ENCODE assay signal across 22 mouse cellular contexts in the genomic region with DNA sequence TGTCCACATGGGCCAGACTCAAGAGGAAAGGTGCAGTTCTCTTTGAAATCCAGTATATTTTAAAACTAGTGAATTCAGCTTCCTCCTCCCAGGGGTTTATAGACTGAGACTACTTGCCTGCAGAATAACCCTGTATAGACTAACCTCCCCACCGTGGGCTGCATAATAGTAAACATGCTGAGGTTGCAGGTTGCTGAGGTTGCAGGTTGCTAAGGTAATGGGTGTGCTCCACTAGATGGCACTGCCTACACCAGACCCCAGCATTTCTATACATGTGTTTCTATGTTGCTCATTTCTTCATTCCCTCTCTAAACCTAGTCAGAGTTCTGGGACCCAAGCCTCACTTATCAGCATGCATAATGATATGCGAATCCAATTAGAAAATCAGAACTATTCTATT.
DNase-seq lines count a peak whose midpoint lies in the region; ATAC-seq and TF ChIP-seq lines count a peak whose summit lies in the region.
"Had no signal": no experiment of that assay in that cellular context is flagged by ENCODE, and none has a peak within 500 bp of the region (broad histone marks: within the 10 kb centered on the region; RNA-seq: fewer than 3 reads in every experiment).

No protein-coding gene starts in this region.

- TF ChIP-seq EP300 in heart, postnatal 0 days (IDR thresholded peaks at IDR 0.05; ENCODE audit: low read depth) = no peak

- intact Hi-C loops in left cerebral cortex, adult 2 months (cut with DNase I) = no loop called here

- DNase-seq in heart, postnatal 0 days (ENCODE audit: low spot score) = peak; percentile 18
- no peak for DNase-seq in heart, adult 8-10 months (ENCODE audit: low spot score)
- peak; percentile 9 for DNase-seq in midbrain, embryonic 14.5 days
- DNase-seq in midbrain, postnatal 0 days (ENCODE audit: low spot score) = no peak
- no peak for DNase-seq in Patski (ENCODE audit: low read depth, low spot score)
- DNase-seq in left cerebral cortex, adult 2 months (ENCODE audit: extremely low spot score in 1 of 2, low spot score in 2 of 2) = no peak
- DNase-seq in urinary bladder, adult 18-20 months (ENCODE audit: low spot score in 2 of 2) = no peak
- DNase-seq: adrenal gland, adult 8-10 months; cerebellum, postnatal 25 days; gastrocnemius, postnatal 36 days; heart, postnatal 10 days; lung, embryonic 14.5 days; lung, postnatal 36 days; right cerebral cortex, adult 18-20 months; thymus, postnatal 25 days had no signal

- no peaks in the 10 kb centered on the region for H3K4me1 ChIP-seq in heart, postnatal 0 days (ENCODE audit: control insufficient read depth, insufficient read depth)
- no peaks in the 10 kb centered on the region for H3K4me1 ChIP-seq in midbrain, embryonic 14.5 days (ENCODE audit: control insufficient read depth, insufficient read depth, low read length)
- H3K4me1 ChIP-seq in midbrain, postnatal 0 days (ENCODE audit: insufficient read depth, low read length) = no peaks in the 10 kb centered on the region
- no peaks in the 10 kb centered on the region for H3K4me1 ChIP-seq in embryonic fibroblast, embryonic 13.5 days (ENCODE audit: control insufficient read depth, insufficient read depth, low read length)
- H3K4me1 ChIP-seq: heart, embryonic 10.5 days; hindbrain, embryonic 12.5 days; limb, embryonic 15.5 days had no signal

- no peak overlapping the region for H3K9ac ChIP-seq in heart, postnatal 0 days (replicated peaks; ENCODE audit: low read depth, low read length)
- no peak overlapping the region for H3K9ac ChIP-seq in midbrain, embryonic 14.5 days (replicated peaks; ENCODE audit: low read length)
- H3K9ac ChIP-seq in midbrain, postnatal 0 days (replicated peaks; ENCODE audit: low read length, poor library complexity, severe bottlenecking) = no peak overlapping the region
- H3K9ac ChIP-seq: hindbrain, embryonic 12.5 days; limb, embryonic 15.5 days; lung, embryonic 14.5 days had no signal

- no peaks in the 10 kb centered on the region for H3K27me3 ChIP-seq in heart, postnatal 0 days (ENCODE audit: control insufficient read depth, insufficient read depth, low read length)
- no peaks in the 10 kb centered on the region for H3K27me3 ChIP-seq in midbrain, embryonic 14.5 days (ENCODE audit: control insufficient read depth, insufficient read depth, low read length)
- no peaks in the 10 kb centered on the region for H3K27me3 ChIP-seq in midbrain, postnatal 0 days (ENCODE audit: insufficient read depth, low read length)
- no peaks in the 10 kb centered on the region for H3K27me3 ChIP-seq in Patski
- H3K27me3 ChIP-seq: hindbrain, embryonic 12.5 days; limb, embryonic 15.5 days had no signal

- H3K36me3 ChIP-seq in heart, postnatal 0 days (replicated peaks; ENCODE audit: control insufficient read depth, insufficient read depth, low read length) = no peaks in the 10 kb centered on the region
- H3K36me3 ChIP-seq in midbrain, embryonic 14.5 days (ENCODE audit: control insufficient read depth, insufficient read depth, low read length) = no peaks in the 10 kb centered on the region
- no peaks in the 10 kb centered on the region for H3K36me3 ChIP-seq in midbrain, postnatal 0 days (ENCODE audit: insufficient read depth, low read length)
- H3K36me3 ChIP-seq: heart, embryonic 10.5 days; hindbrain, embryonic 12.5 days; limb, embryonic 15.5 days had no signal

- peak; percentile 47 for TF ChIP-seq CTCF in heart, postnatal 0 days (IDR thresholded peaks at IDR 0.05; ENCODE audit: low read depth)
- no peak for TF ChIP-seq CTCF in midbrain, postnatal 0 days (IDR thresholded peaks at IDR 0.05)
- TF ChIP-seq CTCF in Patski (IDR thresholded peaks at IDR 0.05) = peak; percentile 49
- 0 out of 2 replicates have a peak, but pooled peaks have one; percentile 10 for TF ChIP-seq CTCF in embryonic fibroblast, embryonic 13.5 days (IDR thresholded peaks at IDR 0.05; ENCODE audit: borderline replicate concordance, insufficient read depth, low read length)
- no peak; the same call in 1 of the 2 replicates for TF ChIP-seq CTCF in left cerebral cortex, adult 2 months (IDR thresholded peaks at IDR 0.05)

- POLR2A ChIA-PET in Patski (lab: Charles Lee) = no interaction called here

- H3K4me2 ChIP-seq in heart, postnatal 0 days (ENCODE audit: low read depth, low read length) = no peak overlapping the region
- H3K4me2 ChIP-seq in midbrain, embryonic 14.5 days (ENCODE audit: low read length) = no peak overlapping the region
- H3K4me2 ChIP-seq in midbrain, postnatal 0 days (ENCODE audit: low read depth, low read length, poor library complexity, severe bottlenecking) = no peak overlapping the region
- H3K4me2 ChIP-seq: hindbrain, embryonic 12.5 days; limb, embryonic 15.5 days; lung, embryonic 14.5 days had no signal

- ATAC-seq in heart, postnatal 0 days (ENCODE audit: insufficient read depth, low read depth) = no peak
- ATAC-seq in midbrain, embryonic 14.5 days (ENCODE audit: low FRiP score, low TSS enrichment) = no peak
- no peak for ATAC-seq in midbrain, postnatal 0 days (ENCODE audit: low FRiP score)
- ATAC-seq in Patski = no peak
- ATAC-seq: CD4-positive, CD25-positive, alpha-beta regulatory T cell, adult 4 months; forebrain, embryonic 16.5 days; inflammation-experienced regulatory T-cells, adult 6 months had no signal

- H3K4me3 ChIP-seq in heart, postnatal 0 days (ENCODE audit: low read depth, low read length) = no peak overlapping the region
- H3K4me3 ChIP-seq in midbrain, embryonic 14.5 days (replicated peaks; ENCODE audit: low read depth, low read length) = no peak overlapping the region
- H3K4me3 ChIP-seq in midbrain, postnatal 0 days (ENCODE audit: low read depth, low read length) = no peak overlapping the region
- H3K4me3 ChIP-seq in embryonic fibroblast, embryonic 13.5 days (ENCODE audit: insufficient read depth, low read length) = no peak overlapping the region
- no peak overlapping the region for H3K4me3 ChIP-seq in left cerebral cortex, adult 2 months
- H3K4me3 ChIP-seq: heart, embryonic 10.5 days; hindbrain, embryonic 12.5 days; limb, embryonic 15.5 days had no signal

- WGBS in heart, postnatal 0 days = 21% methylated on average over 2 of the region's 2 CpGs
- 50% methylated on average over 2 of the region's 2 CpGs for WGBS in midbrain, embryonic 14.5 days
- WGBS in midbrain, postnatal 0 days = 39% methylated on average over 2 of the region's 2 CpGs

- H3K9me3 ChIP-seq in heart, postnatal 0 days (replicated peaks; ENCODE audit: control insufficient read depth, low read length) = no peaks in the 10 kb centered on the region
- no peaks in the 10 kb centered on the region for H3K9me3 ChIP-seq in midbrain, embryonic 14.5 days (ENCODE audit: control insufficient read depth, low read length)
- no peaks in the 10 kb centered on the region for H3K9me3 ChIP-seq in midbrain, postnatal 0 days (ENCODE audit: low read length)
- H3K9me3 ChIP-seq: heart, embryonic 10.5 days; hindbrain, embryonic 12.5 days; limb, embryonic 15.5 days had no signal

- CTCF ChIA-PET in Patski (lab: Charles Lee) = no interaction called here

- in situ Hi-C loops in Patski (cut with MboI; ENCODE audit: low pct_unique_long_range_greater_than_20kb) = loop anchor here (10.0 kb wide), 1 partner anchor 385 kb away; no protein-coding TSS in a partner anchor

- no peak overlapping the region for H3K27ac ChIP-seq in heart, postnatal 0 days (ENCODE audit: low read depth)
- H3K27ac ChIP-seq in midbrain, embryonic 14.5 days (replicated peaks; ENCODE audit: low read depth, low read length) = no peak overlapping the region
- no peak overlapping the region for H3K27ac ChIP-seq in midbrain, postnatal 0 days (ENCODE audit: low read depth, low read length)
- H3K27ac ChIP-seq in embryonic fibroblast, embryonic 13.5 days (ENCODE audit: insufficient read depth, low read length) = no peak overlapping the region
- no peak overlapping the region for H3K27ac ChIP-seq in left cerebral cortex, adult 2 months
- H3K27ac ChIP-seq: heart, embryonic 10.5 days; hindbrain, embryonic 12.5 days; limb, embryonic 15.5 days had no signal

- no peak for TF ChIP-seq POLR2A in embryonic fibroblast, embryonic 13.5 days (IDR thresholded peaks at IDR 0.05; ENCODE audit: low read depth, low read length)

Comparison
In these comparisons a context has a peak if more than half of its experiments do, and no peak if none do; other contexts are left out.
1. DNase-seq: peak in heart, postnatal 0 days (single experiment) and midbrain, embryonic 14.5 days (single experiment); none in heart, adult 8-10 months (single experiment), midbrain, postnatal 0 days (single experiment), Patski (single experiment), left cerebral cortex, adult 2 months (0 of 2) and urinary bladder, adult 18-20 months (0 of 2).
2. CTCF ChIP-seq: peak in heart, postnatal 0 days (single experiment), Patski (single experiment) and embryonic fibroblast, embryonic 13.5 days (single experiment); none in midbrain, postnatal 0 days (single experiment) and left cerebral cortex, adult 2 months (single experiment).